Mouse (Mus musculus) testis, postnatal 14 days (tissue): ENCODE data around the gene Rtn4rl1.

Experiments used
- DNase-seq: peaks from one replicate; pipeline ENCODE4 v3.0.0; 2021; ENCODE audit warnings: low spot score

Gene Rtn4rl1

DNA sequence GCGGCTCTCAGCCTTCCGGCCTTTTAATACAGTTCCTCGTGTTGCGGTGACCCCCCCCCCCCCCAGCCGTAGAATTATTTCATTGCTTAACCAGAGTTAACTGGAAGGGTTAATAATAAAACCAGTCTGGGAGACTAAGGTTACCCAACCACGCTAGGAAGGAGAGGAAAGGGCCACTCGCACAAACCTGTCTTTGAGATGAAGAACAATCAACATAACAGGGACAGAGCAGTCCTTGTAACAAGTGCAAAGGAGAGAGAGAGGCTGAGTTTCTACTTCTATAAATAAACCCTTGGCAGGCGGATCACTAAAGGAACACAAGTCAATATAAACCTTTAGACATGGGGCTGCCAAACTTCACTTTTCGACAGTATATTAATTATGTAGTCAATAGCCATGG, 104.0 kb downstream of the Rtn4rl1 start:
- no peak for DNase-seq

DNA sequence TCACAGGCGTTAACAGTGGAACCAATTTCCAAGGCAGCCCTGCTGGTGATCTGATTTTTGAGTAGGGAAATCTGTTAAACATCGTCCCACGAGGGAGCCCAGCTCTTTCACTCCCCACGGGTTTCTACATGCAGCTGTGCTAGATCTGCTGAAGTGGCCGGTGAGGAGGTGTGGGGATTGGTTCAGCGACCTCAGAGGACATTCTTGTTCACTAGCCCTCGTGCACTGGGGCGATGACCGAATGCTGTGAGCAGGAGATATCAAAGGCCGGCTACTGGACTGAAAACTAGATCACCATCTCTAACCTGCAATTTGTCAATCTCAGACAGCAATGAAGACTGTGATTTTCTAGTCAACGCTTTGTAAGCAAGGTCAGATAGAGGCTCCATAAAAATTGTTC, 104.9 kb downstream of the Rtn4rl1 start:
- DNase-seq = no peak

DNA sequence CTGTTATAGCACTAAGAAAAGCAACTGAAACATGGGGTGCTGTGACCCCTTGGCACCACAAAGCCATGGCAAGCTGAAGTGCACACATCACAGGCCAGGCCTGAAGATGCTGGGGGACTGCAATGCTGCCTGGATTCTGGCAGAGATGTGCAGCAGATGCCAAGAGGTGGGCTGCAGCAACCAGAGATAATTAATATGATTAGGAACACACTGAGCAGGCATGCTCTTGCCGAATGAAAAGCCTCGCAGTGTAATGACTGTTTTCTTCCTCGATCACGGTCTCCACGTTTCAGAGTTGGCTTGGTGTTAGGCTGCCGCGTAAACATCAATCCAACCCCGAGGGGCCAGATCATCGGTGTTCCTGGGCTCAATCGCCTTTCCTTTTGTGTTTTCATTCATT, 106.2 kb downstream of the Rtn4rl1 start:
- no peak for DNase-seq

DNA sequence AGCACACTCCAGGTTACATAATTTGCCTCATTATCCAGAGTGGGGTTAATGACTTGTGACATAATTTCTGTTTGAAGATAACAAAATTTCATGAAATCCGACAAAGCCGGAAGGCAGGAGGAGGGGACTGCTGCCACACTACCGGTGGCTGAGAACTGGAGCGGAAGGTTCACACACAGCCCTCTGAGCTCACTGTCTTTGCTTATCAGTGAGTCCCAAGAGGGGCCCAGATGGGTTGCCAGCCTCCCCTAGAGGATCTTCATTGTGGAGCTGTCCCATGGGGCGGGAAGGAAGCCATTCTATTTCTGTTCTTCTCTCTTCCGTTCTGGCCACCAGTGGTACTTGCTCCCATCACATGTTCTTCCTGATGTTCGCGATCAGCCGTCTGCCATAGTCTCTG, 107.4 kb downstream of the Rtn4rl1 start:
- DNase-seq = no peak

DNA sequence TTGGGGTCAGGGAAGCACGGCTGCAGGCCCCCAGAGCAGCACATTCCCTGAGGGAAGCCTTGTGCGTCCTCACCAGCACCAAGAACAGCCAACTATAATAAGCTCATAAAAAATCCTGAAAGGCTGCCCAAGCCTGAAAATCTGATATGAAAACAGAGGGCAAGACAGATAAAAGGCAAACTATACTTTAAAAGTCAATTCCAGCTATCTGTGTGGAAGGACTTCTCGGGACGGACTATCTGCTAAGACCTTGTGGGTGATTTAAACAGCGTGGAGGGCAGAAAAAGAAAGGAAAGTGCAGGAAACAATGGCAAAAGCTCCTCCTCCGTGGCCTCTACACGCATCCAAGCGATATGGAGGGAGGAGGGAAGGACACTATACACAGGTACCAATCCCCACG, 111.2 kb downstream of the Rtn4rl1 start:
- DNase-seq = no peak

DNA sequence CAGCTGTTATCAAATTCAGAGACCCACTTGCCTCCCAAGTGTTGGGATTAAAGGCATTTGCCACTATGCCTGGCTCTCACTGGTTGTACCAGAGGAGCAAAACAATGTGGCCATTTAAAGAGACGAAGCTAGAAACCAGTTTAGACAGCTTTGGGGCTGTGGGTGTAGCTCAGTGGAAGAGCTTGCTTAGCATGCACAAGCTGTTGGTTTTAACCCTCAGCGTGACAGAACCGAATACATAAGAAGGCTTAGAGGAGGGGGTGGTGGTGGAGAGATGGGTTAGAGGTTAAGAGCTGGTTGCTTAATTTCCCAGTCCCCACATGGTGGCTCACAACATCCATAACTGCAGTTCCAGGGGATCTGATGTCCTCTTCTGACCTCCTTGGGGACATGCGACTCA, 115.1 kb downstream of the Rtn4rl1 start:
- no peak for DNase-seq

DNA sequence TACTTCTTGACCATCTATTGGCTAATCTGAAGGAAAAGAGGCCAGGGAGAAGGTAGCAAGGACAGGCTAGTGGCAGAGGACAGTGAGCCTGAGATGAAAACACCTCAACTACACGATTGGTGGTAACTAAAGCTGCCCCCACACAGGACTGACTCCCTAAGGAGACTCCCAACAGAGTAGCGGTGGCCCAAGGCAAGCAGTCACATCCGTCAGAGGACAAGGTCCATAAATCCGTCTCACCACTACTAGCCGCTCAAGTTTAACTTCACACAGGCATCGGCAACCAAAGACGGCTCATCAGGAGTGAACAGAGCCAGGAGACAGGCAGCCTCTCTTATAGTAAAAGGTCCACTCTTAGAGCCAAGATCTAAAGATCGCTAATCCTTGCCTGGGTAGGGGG, 117.2 kb downstream of the Rtn4rl1 start:
- DNase-seq = no peak

DNA sequence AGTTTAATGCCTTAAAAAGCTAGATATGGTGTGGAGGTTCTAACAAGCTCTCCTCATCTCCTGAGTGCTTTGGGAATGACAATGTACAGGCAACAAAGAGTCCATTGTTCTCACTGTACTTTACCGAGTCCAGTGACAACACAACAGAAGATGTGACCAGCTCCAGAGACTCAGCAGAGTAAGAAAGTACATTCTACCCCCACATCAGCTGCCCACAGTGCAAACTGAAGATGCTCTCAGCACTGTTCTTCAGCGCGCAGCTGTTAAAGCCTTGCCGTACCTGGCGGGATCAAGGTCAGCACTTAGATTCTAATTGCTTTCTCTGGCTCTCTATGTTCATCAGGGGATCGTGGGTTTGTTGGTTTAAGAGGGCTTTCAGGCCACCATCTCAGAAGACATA, 118.2 kb downstream of the Rtn4rl1 start:
- DNase-seq = no peak

DNA sequence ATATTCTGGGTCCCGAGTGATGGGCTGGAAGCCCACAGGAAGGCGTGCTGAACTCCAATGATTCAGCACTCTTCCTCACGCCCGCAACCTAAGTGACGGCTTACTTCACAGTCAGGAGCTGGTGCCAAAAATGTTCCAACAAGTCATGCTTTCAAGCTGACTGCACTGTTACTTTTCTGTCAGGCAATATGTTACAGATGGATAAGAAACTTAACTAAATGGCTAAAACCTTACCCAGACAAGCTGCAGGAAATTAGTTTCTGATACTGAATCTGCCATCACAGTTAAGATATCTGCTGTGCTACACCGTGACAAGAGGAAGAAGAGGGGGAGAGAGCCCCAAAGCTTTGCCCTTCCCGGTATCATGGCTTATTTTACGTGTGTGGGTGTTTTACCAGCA, 120.3 kb downstream of the Rtn4rl1 start:
- no peak for DNase-seq
